Mouse (Mus musculus) CH12.LX (cell line): ENCODE results near the gene Col15a1.
A peak's percentile ranks its signal among the peaks of the same experiment; 100 is the strongest.

Source experiments
- BHLHE40 ChIP-seq: IDR thresholded peaks from 2 replicates; pipeline ENCODE4 v1.6.1; 2011; ENCODE audit warnings: mild to moderate bottlenecking, low read depth, low read length, improper control_type of control experiment
- CHD2 ChIP-seq: IDR thresholded peaks from 2 replicates; pipeline ENCODE4 v1.6.1; 2011; ENCODE audit warnings: low read length, improper control_type of control experiment
- CTCF ChIP-seq, 2 experiments: IDR thresholded peaks in 1 of 2; conservative IDR thresholded peaks in 1 of 2; 2 replicates each; pipeline ENCODE4 v1.5.1; 2011 to 2012; ENCODE audit warnings: low read depth in 2 of 2, low read length in 2 of 2, improper control_type of control experiment in 1 of 2, inconsistent platforms in 1 of 2, mild to moderate bottlenecking in 1 of 2, moderate library complexity in 1 of 2
- E2F4 ChIP-seq: IDR thresholded peaks from 2 replicates; pipeline ENCODE4 v1.6.1; 2011; ENCODE audit warnings: low read depth, low read length, improper control_type of control experiment; ENCODE audit not compliant: insufficient replicate concordance
- EP300 ChIP-seq: IDR thresholded peaks from 2 replicates; pipeline ENCODE4 v1.6.1; 2011; ENCODE audit warnings: low read length, improper control_type of control experiment
- HCFC1 ChIP-seq: IDR thresholded peaks from 2 replicates; pipeline ENCODE4 v1.6.1; 2012; ENCODE audit warnings: low read depth, mild to moderate bottlenecking, inconsistent platforms, low read length, improper control_type of control experiment
- IRF4 ChIP-seq: IDR thresholded peaks from 2 replicates; pipeline ENCODE4 v1.6.1; 2014; ENCODE audit warnings: low read depth, mild to moderate bottlenecking, inconsistent platforms, low read length, improper control_type of control experiment
- MEF2A ChIP-seq: IDR thresholded peaks from 2 replicates; pipeline ENCODE4 v1.6.1; 2014; ENCODE audit warnings: low read depth, mild to moderate bottlenecking, inconsistent platforms, low read length, improper control_type of control experiment, borderline replicate concordance
- NRF1 ChIP-seq: IDR thresholded peaks from 2 replicates; pipeline ENCODE4 v1.6.1; 2014; ENCODE audit warnings: low read depth, mild to moderate bottlenecking, inconsistent platforms, low read length, improper control_type of control experiment, moderate library complexity
- POLR2A ChIP-seq: IDR thresholded peaks from 2 replicates; pipeline ENCODE4 v1.6.1; 2011; ENCODE audit warnings: low read depth, mild to moderate bottlenecking, improper control_type of control experiment, low read length
- SMC3 ChIP-seq: IDR thresholded peaks from 2 replicates; pipeline ENCODE4 v1.6.1; 2011; ENCODE audit warnings: low read depth, low read length, improper control_type of control experiment
- USF2 ChIP-seq: conservative IDR thresholded peaks from 2 replicates; pipeline ENCODE4 v1.6.1; 2011; ENCODE audit warnings: low read depth, low read length, improper control_type of control experiment
- ZMIZ1 ChIP-seq: IDR thresholded peaks from 2 replicates; pipeline ENCODE4 v1.6.1; 2012; ENCODE audit warnings: low read depth, mild to moderate bottlenecking, inconsistent platforms, low read length, improper control_type of control experiment

DNA sequence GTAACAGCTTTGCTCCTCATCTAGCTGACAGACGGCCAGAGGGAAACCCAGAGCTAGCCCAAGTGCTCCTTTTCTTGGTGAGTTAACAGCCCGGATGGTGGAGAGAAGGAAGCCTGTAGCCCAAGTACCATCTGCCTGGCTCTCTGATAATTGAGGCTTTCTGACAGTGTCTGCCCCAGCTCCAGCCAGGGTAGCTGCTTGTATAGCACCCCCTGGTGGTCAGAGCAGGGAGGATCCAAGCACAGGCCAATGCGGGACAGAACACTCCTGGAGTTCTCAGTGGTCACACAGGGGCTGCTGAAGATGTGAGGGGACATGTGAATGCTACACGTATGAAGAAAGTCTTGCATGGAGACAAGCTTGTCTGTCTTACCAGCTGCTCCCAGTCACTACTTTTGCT, 47.7 kb downstream of the Col15a1 start:
- peak; percentile 88 to 91 for TF ChIP-seq CTCF (conservative IDR thresholded peaks at IDR 0.05 in 1 of 2, IDR thresholded peaks at IDR 0.05 in 1 of 2; ENCODE audit: low read depth in 2 of 2, low read length in 2 of 2)
- no peak for TF ChIP-seq ZMIZ1
- no peak for TF ChIP-seq CHD2
- TF ChIP-seq E2F4 = no peak
- TF ChIP-seq BHLHE40 = no peak
- no peak for TF ChIP-seq NRF1
- no peak for TF ChIP-seq MEF2A
- no peak for TF ChIP-seq POLR2A
- TF ChIP-seq EP300 = no peak
- no peak for TF ChIP-seq USF2
- TF ChIP-seq IRF4 = no peak
- no peak for TF ChIP-seq HCFC1
- TF ChIP-seq SMC3 = peak; percentile 87
